Comparison of ENCODE assay signal across 22 mouse cellular contexts in genomic region chr5:139061680-139062079, GRCm38 (mm10).
DNase-seq lines count a peak whose midpoint lies in the region; ATAC-seq and TF ChIP-seq lines count a peak whose summit lies in the region.
"Had no signal": no experiment of that assay in that cellular context is flagged by ENCODE, and none has a peak within 500 bp of the region (broad histone marks: within the 10 kb centered on the region; RNA-seq: fewer than 3 reads in every experiment).

No protein-coding gene starts in this region.

- no peak for TF ChIP-seq POLR2A in cerebellum, adult 2 months (IDR thresholded peaks at IDR 0.05; ENCODE audit: borderline replicate concordance, insufficient read depth, low read length)

- H3K4me3 ChIP-seq in cerebellum, adult 2 months (replicated peaks; ENCODE audit: insufficient read depth, low read depth, low read length): no peak overlapping the region
- H3K4me3 ChIP-seq: embryonic facial prominence, embryonic 10.5 days; erythroblast, embryonic 14.5 days; forebrain, embryonic 10.5 days; forebrain, embryonic 15.5 days; heart, embryonic 10.5 days had no signal

- no peak for DNase-seq in cerebellum, adult 11 months
- DNase-seq in R1 (ENCODE audit: low read depth, low spot score): peak; percentile 35
- peak; percentile 69 to 72 for DNase-seq in cerebellum, adult 2 months
- peak; percentile 64 to 69 for DNase-seq in cerebellum, postnatal 10 days
- DNase-seq in layer of hippocampus, adult 9-10 months (ENCODE audit: low spot score): no peak
- DNase-seq in yolk sac, embryonic 10.5 days (ENCODE audit: low spot score): no peak
- no peak for DNase-seq in frontal cortex, postnatal 25 days (ENCODE audit: low spot score in 2 of 2)
- DNase-seq: adrenal gland, postnatal 10 days; B cell, adult 2 months; gastrocnemius, postnatal 10 days; heart, adult 18-20 months; heart, postnatal 10 days; kidney, adult 8-10 months had no signal

- H3K27ac ChIP-seq in cerebellum, adult 2 months (ENCODE audit: insufficient read depth, low read length): no peak overlapping the region
- H3K27ac ChIP-seq: embryonic facial prominence, embryonic 10.5 days; forebrain, embryonic 10.5 days; forebrain, embryonic 15.5 days; heart, embryonic 10.5 days; hindbrain, embryonic 14.5 days had no signal

- ATAC-seq in cerebellum, adult (ENCODE audit: insufficient number of reproducible peaks, low FRiP score, low TSS enrichment): peak; percentile 31; the same call in 1 of the 2 replicates
- ATAC-seq: CD4-positive, CD25-positive, alpha-beta regulatory T cell, adult 4 months; forebrain, embryonic 15.5 days; intestine, postnatal 0 days had no signal

- H3K4me1 ChIP-seq in cerebellum, adult 2 months (ENCODE audit: control insufficient read depth, insufficient read depth, low read length): peaks cover 17% of the 10 kb centered on the region
- H3K4me1 ChIP-seq: forebrain, embryonic 15.5 days had no signal

- 14% methylated on average over 5 of the region's 5 CpGs for WGBS in cerebellum, adult 2 months

- H3K27me3 ChIP-seq in cerebellum, adult 2 months (ENCODE audit: control insufficient read depth, insufficient read depth, low read length): no peaks in the 10 kb centered on the region
- H3K27me3 ChIP-seq: forebrain, embryonic 15.5 days had no signal

- no peak for TF ChIP-seq CTCF in cerebellum, adult 2 months (IDR thresholded peaks at IDR 0.05; ENCODE audit: borderline replicate concordance, insufficient read depth, low read depth, low read length)

Comparison
In these comparisons a context has a peak if more than half of its experiments do, and no peak if none do; other contexts are left out.
1. DNase-seq: peak in R1 (single experiment), cerebellum, adult 2 months (2 of 2) and cerebellum, postnatal 10 days (2 of 2); none in cerebellum, adult 11 months (single experiment), layer of hippocampus, adult 9-10 months (single experiment), yolk sac, embryonic 10.5 days (single experiment) and frontal cortex, postnatal 25 days (0 of 2).